Mouse (Mus musculus) testis, postnatal 10 days (tissue): ENCODE measurements around the gene Rdm1.

Source experiments
- DNase-seq: peaks from one replicate; pipeline ENCODE4 v3.0.0; 2021; ENCODE audit warnings: low spot score

The Rdm1 gene

GRCm38 (mm10) chr11:101681968-101682367 is 55.0 kb downstream of the Rdm1 start:
- DNase-seq = no peak

- no peak for DNase-seq
These were observed 55.5 kb downstream of the Rdm1 start for GRCm38 (mm10) chr11:101682410-101682960.
